Mouse (Mus musculus): ENCODE data around the gene Gm49450. TPM values are rescaled to one million over a fixed set of nuclear protein-coding genes. Genes with fewer than 3 reads are reported as not detected.
"Not testable (repeated sequence)": the region's sequence is repeated elsewhere in the genome, so short reads cannot be mapped to it uniquely, and the experiment has no call there.

The Gm49450 gene
- polyA plus RNA-seq, 1 experiment: 183 TPM

DNA sequence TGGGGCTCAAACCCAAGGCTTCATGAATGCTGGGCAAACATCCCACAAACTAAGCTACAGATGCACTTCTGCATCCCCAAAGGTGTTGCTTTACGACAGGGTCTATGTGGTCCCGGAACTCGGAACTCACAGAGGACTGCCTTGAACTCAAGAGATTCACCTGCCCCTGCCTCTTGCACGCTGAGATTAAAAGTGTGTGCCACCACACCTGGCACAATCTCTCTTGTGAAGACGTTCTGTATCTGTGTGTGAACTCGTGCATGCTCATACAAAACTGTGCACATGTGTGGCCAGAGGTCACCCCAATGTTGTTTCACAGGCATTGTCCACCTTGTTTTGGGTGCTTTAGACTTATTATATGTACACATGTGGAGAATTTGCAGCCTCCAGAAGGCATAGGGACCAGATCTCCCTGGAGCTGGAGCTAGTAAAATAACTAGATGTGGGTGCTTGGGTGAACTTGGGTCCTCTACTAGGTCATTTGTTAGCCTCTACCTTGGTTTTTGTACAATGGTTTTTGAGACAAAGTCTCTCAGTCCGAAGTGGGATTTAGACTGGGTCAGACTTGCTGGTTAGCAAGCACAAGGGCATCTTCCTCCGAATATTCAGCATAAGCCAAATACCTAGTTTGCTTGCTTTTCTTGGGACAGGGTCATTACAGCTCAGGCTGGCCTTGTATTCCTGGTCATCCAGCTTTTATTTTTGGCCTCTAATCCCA lies 23.2 kb downstream of the Gm49450 start:
- DNase-seq (ENCODE audit: low read depth): no peak
- TF ChIP-seq CTCF (IDR thresholded peaks at IDR 0.05; ENCODE audit: borderline replicate concordance, extremely low read depth, insufficient read depth, insufficient read length): no peak
- no peak for TF ChIP-seq POLR2A (IDR thresholded peaks at IDR 0.05; ENCODE audit: borderline replicate concordance, extremely low read depth, insufficient read depth, insufficient read length, poor library complexity, severe bottlenecking)

DNA sequence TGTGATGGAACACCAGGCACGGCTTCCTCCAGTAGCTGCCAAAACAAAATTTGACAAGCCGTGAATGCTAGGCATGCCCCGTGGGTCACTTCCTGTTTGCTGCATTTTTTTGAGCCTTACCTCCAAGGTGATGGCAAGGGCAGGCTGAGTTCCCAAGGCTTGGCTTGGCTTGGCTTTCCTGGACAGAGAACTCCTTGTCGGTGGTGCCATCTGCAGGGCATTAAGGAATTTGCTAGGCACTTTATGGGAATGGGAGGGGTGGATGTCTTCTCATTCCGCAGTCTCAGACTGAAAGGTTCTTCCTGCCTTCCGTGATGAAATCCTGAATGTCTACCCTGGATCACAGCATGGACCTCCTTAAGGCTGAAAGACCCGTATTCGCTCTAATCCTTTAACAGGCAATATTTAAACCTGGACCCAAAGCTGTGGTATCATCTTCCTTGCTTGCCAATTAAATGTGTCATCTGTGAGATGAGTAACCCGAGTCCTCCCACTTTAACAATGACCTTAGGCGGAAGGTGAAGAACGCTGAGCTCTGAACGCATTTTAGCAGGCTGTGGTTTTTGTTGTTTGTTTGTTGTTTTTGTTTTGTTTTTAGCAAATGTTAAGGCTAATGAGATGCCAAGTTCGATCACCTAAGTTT lies 24.6 kb downstream of the Gm49450 start:
- DNase-seq (ENCODE audit: low read depth): peak; percentile 88
- no peak for TF ChIP-seq POLR2A (IDR thresholded peaks at IDR 0.05; ENCODE audit: borderline replicate concordance, extremely low read depth, insufficient read depth, insufficient read length, poor library complexity, severe bottlenecking)
- peak; percentile 79 for TF ChIP-seq CTCF (IDR thresholded peaks at IDR 0.05; ENCODE audit: borderline replicate concordance, extremely low read depth, insufficient read depth, insufficient read length)

DNA sequence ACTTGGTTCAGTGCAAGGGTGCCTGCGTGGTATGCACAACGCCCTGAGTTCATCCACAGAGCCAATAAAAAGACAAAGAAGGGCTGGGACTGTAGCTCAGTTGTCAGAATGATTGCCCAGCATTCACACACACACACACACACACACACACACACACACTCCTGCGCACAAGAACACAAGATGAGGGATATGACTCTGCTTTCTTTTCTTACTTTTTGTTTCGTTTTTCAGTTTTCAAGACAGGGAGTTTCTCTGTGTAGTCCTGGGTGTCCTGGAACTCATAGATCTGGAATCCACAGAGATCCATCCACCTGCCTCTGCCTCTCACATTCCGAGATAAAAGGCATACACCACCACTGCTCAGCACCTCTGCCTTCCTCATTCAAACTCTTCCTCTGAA lies 25.8 kb downstream of the Gm49450 start:
- TF ChIP-seq CTCF (IDR thresholded peaks at IDR 0.05; ENCODE audit: borderline replicate concordance, extremely low read depth, insufficient read depth, insufficient read length) (no peak), POLR2A (IDR thresholded peaks at IDR 0.05; ENCODE audit: borderline replicate concordance, extremely low read depth, insufficient read depth, insufficient read length, poor library complexity, severe bottlenecking) (no peak)

DNA sequence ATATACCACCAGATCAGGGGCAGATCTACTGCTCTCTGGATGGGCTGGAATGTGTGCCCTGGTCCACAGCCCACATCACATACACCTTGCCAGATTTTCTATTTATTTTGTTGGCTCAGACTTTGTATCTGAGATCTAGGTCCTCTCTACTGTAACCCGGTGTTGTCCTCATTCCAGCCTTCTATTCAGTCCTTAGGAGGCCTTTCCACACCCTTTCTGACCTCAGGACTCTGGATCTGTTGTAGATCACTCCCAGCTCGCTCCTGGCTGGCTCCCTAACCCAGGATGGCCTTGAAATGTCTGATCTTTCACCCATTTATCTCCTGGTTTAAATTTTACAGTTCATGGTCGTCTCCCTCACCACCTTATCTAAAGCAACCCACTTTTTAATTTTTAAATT lies 28.7 kb downstream of the Gm49450 start:
- no peak for DNase-seq (ENCODE audit: low read depth)
- TF ChIP-seq POLR2A (IDR thresholded peaks at IDR 0.05; ENCODE audit: borderline replicate concordance, extremely low read depth, insufficient read depth, insufficient read length, poor library complexity, severe bottlenecking) (no peak), CTCF (IDR thresholded peaks at IDR 0.05; ENCODE audit: borderline replicate concordance, extremely low read depth, insufficient read depth, insufficient read length) (no peak)

More for the DNA sequence above, 25.8 kb downstream of the Gm49450 start:
- DNase-seq (ENCODE audit: low read depth): no peak

GRCm38 (mm10) chr15:98923031-98923537 lies 30.3 kb downstream of the Gm49450 start:
- no peak for TF ChIP-seq CTCF (IDR thresholded peaks at IDR 0.05; ENCODE audit: borderline replicate concordance, extremely low read depth, insufficient read depth, insufficient read length)
- no peak for TF ChIP-seq POLR2A (IDR thresholded peaks at IDR 0.05; ENCODE audit: borderline replicate concordance, extremely low read depth, insufficient read depth, insufficient read length, poor library complexity, severe bottlenecking)
- no peak for DNase-seq (ENCODE audit: low read depth)

DNA sequence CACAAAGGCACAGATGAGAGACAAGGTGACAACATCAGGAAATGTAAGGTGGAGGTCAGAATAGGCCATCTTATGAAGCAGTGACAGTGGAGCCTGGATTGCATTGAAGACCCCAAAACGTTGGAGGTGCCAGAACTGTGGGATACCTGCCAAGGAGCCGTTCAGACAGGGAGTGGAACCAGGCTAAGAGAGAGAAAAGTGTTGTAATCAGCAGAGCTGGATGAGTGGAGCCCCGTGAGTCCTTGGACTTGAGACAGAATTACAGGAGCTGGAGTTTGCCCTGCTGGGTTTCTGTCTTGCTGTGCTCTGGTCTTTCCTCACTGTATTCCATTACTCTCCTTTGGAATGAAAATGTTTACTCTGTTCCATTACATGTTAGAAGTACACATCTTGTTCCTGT lies 30.8 kb downstream of the Gm49450 start:
- TF ChIP-seq CTCF (IDR thresholded peaks at IDR 0.05; ENCODE audit: borderline replicate concordance, extremely low read depth, insufficient read depth, insufficient read length): no peak
- TF ChIP-seq POLR2A (IDR thresholded peaks at IDR 0.05; ENCODE audit: borderline replicate concordance, extremely low read depth, insufficient read depth, insufficient read length, poor library complexity, severe bottlenecking): no peak
- no peak for DNase-seq (ENCODE audit: low read depth)

- DNase-seq (ENCODE audit: low read depth): no peak
- TF ChIP-seq POLR2A (IDR thresholded peaks at IDR 0.05; ENCODE audit: borderline replicate concordance, extremely low read depth, insufficient read depth, insufficient read length, poor library complexity, severe bottlenecking): no peak
- no peak for TF ChIP-seq CTCF (IDR thresholded peaks at IDR 0.05; ENCODE audit: borderline replicate concordance, extremely low read depth, insufficient read depth, insufficient read length)
These were observed 31.8 kb downstream of the Gm49450 start for GRCm38 (mm10) chr15:98921510-98921909.

GRCm38 (mm10) chr15:98918499-98918895 lies 34.9 kb downstream of the Gm49450 start:
- DNase-seq (ENCODE audit: low read depth): not testable (repeated sequence)

DNA sequence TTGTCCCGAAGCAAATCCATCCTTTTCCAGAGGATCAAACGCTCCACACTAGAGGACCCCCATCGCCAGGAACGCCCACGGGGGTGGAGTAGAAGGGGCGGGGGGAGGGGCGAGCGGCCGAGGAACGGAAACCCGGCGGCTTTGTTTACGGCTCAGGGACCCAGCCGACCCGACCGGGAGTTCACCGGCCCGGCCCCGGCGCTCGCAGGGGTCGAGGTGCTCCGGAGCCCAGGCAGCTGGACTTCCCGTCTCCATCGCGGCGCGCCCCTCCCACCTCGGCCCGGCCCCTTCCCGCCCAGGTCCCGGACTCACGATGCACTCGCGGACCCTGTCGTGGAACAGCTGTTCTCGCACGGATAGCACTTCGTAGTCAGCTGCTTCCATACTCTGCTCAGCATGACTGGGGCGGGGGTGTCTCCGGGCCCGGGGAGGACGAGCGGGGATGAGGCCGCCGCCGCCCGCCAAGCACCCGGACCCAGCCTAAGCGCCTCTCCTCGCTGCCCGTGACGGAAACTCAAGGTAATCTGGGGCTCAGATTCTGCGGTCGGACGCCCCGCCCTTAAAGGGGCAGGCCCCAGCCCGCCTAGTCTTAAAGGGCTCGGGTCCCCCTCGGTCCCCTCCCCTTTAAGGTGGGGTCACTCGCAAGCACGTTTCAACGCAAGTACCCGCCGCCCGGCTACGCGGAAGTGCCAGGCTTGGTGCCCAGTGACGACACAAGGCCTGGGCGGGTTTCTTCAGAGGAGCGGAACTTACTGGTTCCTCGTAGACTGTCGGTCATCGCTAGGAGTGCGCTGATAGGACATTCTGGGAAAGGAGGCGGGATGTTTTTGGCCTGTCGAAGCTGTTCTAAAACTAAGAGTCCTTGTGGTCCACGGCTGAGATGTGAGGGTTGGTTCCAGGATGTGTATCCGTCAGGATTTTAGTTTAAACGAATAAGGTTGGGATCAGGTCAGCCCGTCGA lies 35.5 kb downstream of the Gm49450 start, which contains the start of gene Lmbr1l:
Lmbr1l (minus strand) TSS at position 694 of the 961 bp plus-strand sequence.
- TF ChIP-seq POLR2A (IDR thresholded peaks at IDR 0.05; ENCODE audit: borderline replicate concordance, extremely low read depth, insufficient read depth, insufficient read length, poor library complexity, severe bottlenecking): peak; percentile 49; the same call in 1 of the 2 replicates
- TF ChIP-seq CTCF (IDR thresholded peaks at IDR 0.05; ENCODE audit: borderline replicate concordance, extremely low read depth, insufficient read depth, insufficient read length): no peak
- peak; percentile 100 for DNase-seq (ENCODE audit: low read depth)

DNA sequence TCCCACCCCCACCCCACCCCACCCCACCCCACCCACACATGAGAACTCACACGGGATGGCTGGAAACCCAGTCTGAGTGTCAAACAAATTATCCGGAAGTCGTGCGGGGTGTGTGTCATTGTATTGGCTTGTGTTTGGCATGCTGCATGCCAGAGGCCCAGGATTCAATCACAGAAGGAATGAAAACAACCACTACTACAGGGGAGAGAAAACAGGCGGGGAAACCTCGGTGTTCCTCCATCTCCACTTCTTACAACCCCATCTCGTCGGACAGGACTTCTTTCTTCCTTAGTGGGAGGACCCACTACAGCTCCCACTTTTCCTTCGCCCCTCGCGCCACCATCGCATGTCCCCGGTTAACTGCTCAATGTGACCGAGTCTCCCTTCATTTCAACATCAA lies 36.3 kb downstream of the Gm49450 start:
- TF ChIP-seq POLR2A (IDR thresholded peaks at IDR 0.05; ENCODE audit: borderline replicate concordance, extremely low read depth, insufficient read depth, insufficient read length, poor library complexity, severe bottlenecking) (no peak), CTCF (IDR thresholded peaks at IDR 0.05; ENCODE audit: borderline replicate concordance, extremely low read depth, insufficient read depth, insufficient read length) (no peak)
- DNase-seq (ENCODE audit: low read depth): peak; percentile 52

DNA sequence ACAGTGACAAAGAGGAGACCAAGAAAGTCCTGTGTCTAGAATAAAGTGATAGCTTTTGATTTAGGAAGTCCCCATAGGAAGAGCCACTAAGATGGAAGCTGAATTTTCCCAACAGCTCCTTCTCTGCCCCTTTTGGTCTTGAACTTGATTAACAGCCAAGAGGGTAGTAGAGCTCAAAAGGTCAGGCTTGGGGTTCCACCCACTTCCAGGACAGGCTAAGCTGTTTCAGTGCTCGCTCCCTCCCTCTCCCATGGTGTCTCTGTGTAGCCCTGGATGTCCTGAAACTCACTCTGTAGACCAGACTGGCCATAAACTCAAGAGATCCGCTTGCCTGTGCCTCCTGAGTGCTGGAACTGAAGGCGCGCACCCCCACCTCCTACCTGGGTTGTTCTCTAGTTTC lies 37.3 kb downstream of the Gm49450 start:
- no peak for DNase-seq (ENCODE audit: low read depth)
- TF ChIP-seq CTCF (IDR thresholded peaks at IDR 0.05; ENCODE audit: borderline replicate concordance, extremely low read depth, insufficient read depth, insufficient read length) (no peak), POLR2A (IDR thresholded peaks at IDR 0.05; ENCODE audit: borderline replicate concordance, extremely low read depth, insufficient read depth, insufficient read length, poor library complexity, severe bottlenecking) (no peak)

Measured in brain, embryonic 14.5 days (tissue).